Mouse (Mus musculus): ENCODE results near the gene Morc2a. TPM values are rescaled to one million over a fixed set of nuclear protein-coding genes. Genes with fewer than 3 reads are reported as not detected.
"Not testable (repeated sequence)": the region's sequence is repeated elsewhere in the genome, so short reads cannot be mapped to it uniquely, and the experiment has no call there.

Morc2a gene
- polyA plus RNA-seq, 1 experiment from 2014 or later, result 27.1 TPM

GRCm38 (mm10) chr11:3628999-3629491 is 19.9 kb upstream of the Morc2a start:
- no peak overlapping the region for H3K27ac ChIP-seq (ENCODE audit: low read depth)
- no peaks in the 10 kb centered on the region for H3K36me3 ChIP-seq (ENCODE audit: insufficient read depth)
- H3K4me2 ChIP-seq, result peak overlapping the region; percentile 87
- 0 out of 2 replicates have a peak, but pooled peaks cover 10% of the 10 kb centered on the region for H3K27me3 ChIP-seq (ENCODE audit: insufficient read depth, low read length)
- no peak; the same call in 1 of the 2 replicates for TF ChIP-seq CTCF (IDR thresholded peaks at IDR 0.05; ENCODE audit: low read depth)
- WGBS, result under 1% methylated on average over 32 of the region's 32 CpGs
- no peaks in the 10 kb centered on the region; the same call in 1 of the 2 replicates for H3K9me3 ChIP-seq (ENCODE audit: low read depth, low read length)
- H3K4me1 ChIP-seq (ENCODE audit: insufficient read depth), result no peaks in the 10 kb centered on the region
- H3K9ac ChIP-seq, result peak overlapping the region; percentile 48
- H3K4me3 ChIP-seq (ENCODE audit: low read depth, low read length), result peak overlapping the region; percentile 40
- ATAC-seq (ENCODE audit: insufficient read depth) (0 out of 2 replicates have a peak, but pooled peaks have one; percentile 8), DNase-seq (peak; percentile 43)

- H3K4me1 ChIP-seq (ENCODE audit: insufficient read depth); DNase-seq; H3K9ac ChIP-seq; H3K9me3 ChIP-seq (ENCODE audit: low read depth, low read length); H3K27me3 ChIP-seq (ENCODE audit: insufficient read depth, low read length); H3K4me2 ChIP-seq; H3K36me3 ChIP-seq (ENCODE audit: insufficient read depth); ATAC-seq (ENCODE audit: insufficient read depth); H3K27ac ChIP-seq (ENCODE audit: low read depth); H3K4me3 ChIP-seq (ENCODE audit: low read depth, low read length): not testable (repeated sequence)
- WGBS, result 82% methylated on average over 8 of the region's 8 CpGs
Measured at GRCm38 (mm10) chr11:3633269-3633668, 15.7 kb upstream of the Morc2a start.

GRCm38 (mm10) chr11:3647688-3648087 is 1.3 kb upstream of the Morc2a start:
- DNase-seq, result no peak
- Histone ChIP-seq H3K9me3 (ENCODE audit: low read depth, low read length) (peaks cover 27% of the 10 kb centered on the region), H3K4me1 (ENCODE audit: insufficient read depth) (peaks cover 4% of the 10 kb centered on the region), H3K4me3 (ENCODE audit: low read depth, low read length) (peak overlapping the region; percentile 95), H3K27ac (ENCODE audit: low read depth) (no peak overlapping the region), H3K27me3 (ENCODE audit: insufficient read depth, low read length) (no peaks in the 10 kb centered on the region), H3K9ac (peak overlapping the region; percentile 98), H3K36me3 (ENCODE audit: insufficient read depth) (peaks cover 57% of the 10 kb centered on the region), H3K4me2 (peak overlapping the region; percentile 85)
- no peak for ATAC-seq (ENCODE audit: insufficient read depth)
- TF ChIP-seq CTCF (IDR thresholded peaks at IDR 0.05; ENCODE audit: low read depth), result no peak
- WGBS, result 87% methylated on average over 5 of the region's 5 CpGs

- peaks cover 51% of the 10 kb centered on the region for H3K36me3 ChIP-seq (ENCODE audit: insufficient read depth)
- peak; percentile 54 for DNase-seq
- TF ChIP-seq CTCF (IDR thresholded peaks at IDR 0.05; ENCODE audit: low read depth), result no peak
- no peaks in the 10 kb centered on the region for H3K27me3 ChIP-seq (ENCODE audit: insufficient read depth, low read length)
- peaks cover 4% of the 10 kb centered on the region for H3K4me1 ChIP-seq (ENCODE audit: insufficient read depth)
- H3K4me3 ChIP-seq (ENCODE audit: low read depth, low read length), result peak overlapping the region; percentile 95
- H3K9me3 ChIP-seq (ENCODE audit: low read depth, low read length), result peaks cover 24% of the 10 kb centered on the region
- peak overlapping the region; percentile 85 for H3K4me2 ChIP-seq
- peak overlapping the region; percentile 95 for H3K27ac ChIP-seq (ENCODE audit: low read depth)
- ATAC-seq (ENCODE audit: insufficient read depth), result peak; percentile 40
- WGBS, result under 1% methylated on average over 49 of the region's 62 CpGs
- H3K9ac ChIP-seq, result peak overlapping the region; percentile 98
Measured at GRCm38 (mm10) chr11:3648305-3648963, 557 bp upstream of the Morc2a start.

GRCm38 (mm10) chr11:3650141-3650540 is 1.1 kb downstream of the Morc2a start:
- no peak for DNase-seq
- ATAC-seq (ENCODE audit: insufficient read depth), result no peak
- Histone ChIP-seq H3K36me3 (ENCODE audit: insufficient read depth) (peaks cover 38% of the 10 kb centered on the region), H3K27me3 (ENCODE audit: insufficient read depth, low read length) (no peaks in the 10 kb centered on the region), H3K9me3 (ENCODE audit: low read depth, low read length) (peaks cover 14% of the 10 kb centered on the region; the same call in 1 of the 2 replicates), H3K4me2 (peak overlapping the region; percentile 85), H3K27ac (ENCODE audit: low read depth) (no peak overlapping the region), H3K4me1 (ENCODE audit: insufficient read depth) (peaks cover 4% of the 10 kb centered on the region), H3K9ac (no peak overlapping the region; the same call in 1 of the 2 replicates), H3K4me3 (ENCODE audit: low read depth, low read length) (peak overlapping the region; percentile 95)
- 91% methylated on average over 6 of the region's 6 CpGs for WGBS
- no peak for TF ChIP-seq CTCF (IDR thresholded peaks at IDR 0.05; ENCODE audit: low read depth)

- Histone ChIP-seq H3K9ac (no peak overlapping the region), H3K4me3 (ENCODE audit: low read depth, low read length) (no peak overlapping the region), H3K4me1 (ENCODE audit: insufficient read depth) (no peaks in the 10 kb centered on the region), H3K36me3 (ENCODE audit: insufficient read depth) (peaks cover 59% of the 10 kb centered on the region), H3K4me2 (no peak overlapping the region), H3K27ac (ENCODE audit: low read depth) (no peak overlapping the region), H3K27me3 (ENCODE audit: insufficient read depth, low read length) (no peaks in the 10 kb centered on the region), H3K9me3 (ENCODE audit: low read depth, low read length) (no peaks in the 10 kb centered on the region)
- no peak for DNase-seq
- no peak for ATAC-seq (ENCODE audit: insufficient read depth)
- 88% methylated on average over 2 of the region's 2 CpGs for WGBS
- no peak for TF ChIP-seq CTCF (IDR thresholded peaks at IDR 0.05; ENCODE audit: low read depth)
Measured at GRCm38 (mm10) chr11:3661964-3662363, 13.0 kb downstream of the Morc2a start.

- no peak for DNase-seq
- H3K27ac ChIP-seq (ENCODE audit: low read depth), result no peak overlapping the region
- H3K9ac ChIP-seq, result no peak overlapping the region
- no peak for TF ChIP-seq CTCF (IDR thresholded peaks at IDR 0.05; ENCODE audit: low read depth)
- H3K4me3 ChIP-seq (ENCODE audit: low read depth, low read length), result no peak overlapping the region
- no peaks in the 10 kb centered on the region for H3K9me3 ChIP-seq (ENCODE audit: low read depth, low read length)
- H3K4me2 ChIP-seq, result no peak overlapping the region
- H3K36me3 ChIP-seq (ENCODE audit: insufficient read depth), result peaks cover 86% of the 10 kb centered on the region
- WGBS, result 83% methylated on average over 3 of the region's 3 CpGs
- no peaks in the 10 kb centered on the region for H3K27me3 ChIP-seq (ENCODE audit: insufficient read depth, low read length)
- no peak for ATAC-seq (ENCODE audit: insufficient read depth)
- no peaks in the 10 kb centered on the region for H3K4me1 ChIP-seq (ENCODE audit: insufficient read depth)
Measured at GRCm38 (mm10) chr11:3667506-3667905, 18.5 kb downstream of the Morc2a start.

All from lung, embryonic 14.5 days (tissue).